Mouse (Mus musculus): ENCODE measurements at regions not wholly inside any gene's neighbourhood (a gene's known extent, or its start where the extent isn't known, plus 50 kb on each side); places are given as distances from the start of the nearest gene placed in this dataset.
"Not testable (repeated sequence)": the region's sequence is repeated elsewhere in the genome, so short reads cannot be mapped to it uniquely, and the experiment has no call there.

GRCm38 (mm10) chr11:20393807-20394206 lies 61.3 kb upstream of the Slc1a4 start:
- TF ChIP-seq CTCF, EP300 (IDR thresholded peaks at IDR 0.05; ENCODE audit: low read depth): not testable (repeated sequence)

Data from liver, postnatal 0 days (tissue).